Mouse (Mus musculus) CD4-positive helper T cell, adult 2 months (primary cell): ENCODE measurements around the gene Tbc1d4.
A peak's percentile ranks its signal among the peaks of the same experiment; 100 is the strongest.

Source experiments
- DNase-seq: peaks from one replicate; pipeline ENCODE4 v3.0.0-alpha.2; 2012; ENCODE audit warnings: low read depth, missing footprints, low spot score

Gene Tbc1d4

GRCm38 (mm10) chr14:101503168-101503961 is 105.6 kb downstream of the Tbc1d4 start:
- DNase-seq, result no peak

- DNase-seq, result no peak
Measured at GRCm38 (mm10) chr14:101501868-101502267, 107.1 kb downstream of the Tbc1d4 start.

GRCm38 (mm10) chr14:101501452-101501851 is 107.5 kb downstream of the Tbc1d4 start:
- no peak for DNase-seq

GRCm38 (mm10) chr14:101500826-101501225 is 108.2 kb downstream of the Tbc1d4 start:
- DNase-seq, result no peak

GRCm38 (mm10) chr14:101499838-101500237 is 109.2 kb downstream of the Tbc1d4 start:
- DNase-seq, result no peak

GRCm38 (mm10) chr14:101488264-101488810 is 120.7 kb downstream of the Tbc1d4 start:
- DNase-seq, result no peak

GRCm38 (mm10) chr14:101486550-101486949 is 122.4 kb downstream of the Tbc1d4 start:
- no peak for DNase-seq

- no peak for DNase-seq
Measured at GRCm38 (mm10) chr14:101483230-101483629, 125.8 kb downstream of the Tbc1d4 start.

GRCm38 (mm10) chr14:101482270-101482669 is 126.7 kb downstream of the Tbc1d4 start:
- DNase-seq, result peak; percentile 68

- DNase-seq, result no peak
Measured at GRCm38 (mm10) chr14:101481165-101481564, 127.8 kb downstream of the Tbc1d4 start.

- DNase-seq, result peak; percentile 79
Measured at GRCm38 (mm10) chr14:101480541-101480940, 128.4 kb downstream of the Tbc1d4 start.

- DNase-seq, result peak; percentile 71
Measured at GRCm38 (mm10) chr14:101477827-101478220, 131.2 kb downstream of the Tbc1d4 start.

- peak; percentile 81 for DNase-seq
Measured at GRCm38 (mm10) chr14:101477081-101477826, 131.7 kb downstream of the Tbc1d4 start.

GRCm38 (mm10) chr14:101469475-101470093 is 139.4 kb downstream of the Tbc1d4 start:
- DNase-seq, result no peak

- no peak for DNase-seq
Measured at GRCm38 (mm10) chr14:101468143-101468542, 140.8 kb downstream of the Tbc1d4 start.

GRCm38 (mm10) chr14:101467532-101467931 is 141.5 kb downstream of the Tbc1d4 start:
- DNase-seq, result peak; percentile 23

- no peak for DNase-seq
Measured at GRCm38 (mm10) chr14:101466521-101466920, 142.5 kb downstream of the Tbc1d4 start.

- no peak for DNase-seq
Measured at GRCm38 (mm10) chr14:101465893-101466292, 143.1 kb downstream of the Tbc1d4 start.

- DNase-seq, result peak; percentile 59
Measured at GRCm38 (mm10) chr14:101460768-101461167, 148.2 kb downstream of the Tbc1d4 start.

GRCm38 (mm10) chr14:101452915-101453314 is 156.1 kb downstream of the Tbc1d4 start:
- peak; percentile 81 for DNase-seq

- DNase-seq, result no peak
Measured at GRCm38 (mm10) chr14:101447857-101448256, 161.1 kb downstream of the Tbc1d4 start.

GRCm38 (mm10) chr14:101445205-101445604 is 163.8 kb downstream of the Tbc1d4 start:
- DNase-seq, result no peak
